Mouse (Mus musculus): ENCODE data around the gene Dgki.
A peak's percentile ranks its signal among the peaks of the same experiment; 100 is the strongest.
"Not testable (repeated sequence)": the region's sequence is repeated elsewhere in the genome, so short reads cannot be mapped to it uniquely, and the experiment has no call there.

The Dgki gene

GRCm38 (mm10) chr6:37143867-37144163 lies 156.2 kb downstream of the Dgki start:
- DNase-seq = no peak

GRCm38 (mm10) chr6:37142991-37143866 lies 156.8 kb downstream of the Dgki start:
- DNase-seq = peak; percentile 37

GRCm38 (mm10) chr6:37138816-37139215 lies 161.2 kb downstream of the Dgki start:
- no peak for DNase-seq

GRCm38 (mm10) chr6:37131257-37131656 lies 168.7 kb downstream of the Dgki start:
- DNase-seq = no peak

- DNase-seq = no peak
Observed at GRCm38 (mm10) chr6:37120417-37121154, 179.4 kb downstream of the Dgki start.

- no peak for DNase-seq
Observed at GRCm38 (mm10) chr6:37119205-37119604, 180.8 kb downstream of the Dgki start.

- no peak for DNase-seq
Observed at GRCm38 (mm10) chr6:37113048-37113447, 186.9 kb downstream of the Dgki start.

- not testable (repeated sequence) for DNase-seq
Observed at GRCm38 (mm10) chr6:37106236-37106635, 193.7 kb downstream of the Dgki start.

GRCm38 (mm10) chr6:37100413-37100812 lies 199.6 kb downstream of the Dgki start:
- DNase-seq = no peak

- peak; percentile 95 for DNase-seq
Observed at GRCm38 (mm10) chr6:37097356-37098155, 202.4 kb downstream of the Dgki start.

- DNase-seq = peak; percentile 54
Observed at GRCm38 (mm10) chr6:37096840-37097305, 203.1 kb downstream of the Dgki start.

GRCm38 (mm10) chr6:37089148-37090111 lies 210.6 kb downstream of the Dgki start:
- no peak for DNase-seq

GRCm38 (mm10) chr6:37082990-37083389 lies 217.0 kb downstream of the Dgki start:
- no peak for DNase-seq

- DNase-seq = peak; percentile 41
Observed at GRCm38 (mm10) chr6:37072401-37073016, 227.5 kb downstream of the Dgki start.

- DNase-seq = no peak
Observed at GRCm38 (mm10) chr6:37069836-37070600, 230.0 kb downstream of the Dgki start.

- no peak for DNase-seq
Observed at GRCm38 (mm10) chr6:37068737-37069136, 231.2 kb downstream of the Dgki start.

GRCm38 (mm10) chr6:37067357-37067756 lies 232.6 kb downstream of the Dgki start:
- DNase-seq = no peak

GRCm38 (mm10) chr6:37064214-37064830 lies 235.7 kb downstream of the Dgki start:
- DNase-seq = no peak

- DNase-seq = no peak
Observed at GRCm38 (mm10) chr6:37063266-37063665, 236.7 kb downstream of the Dgki start.

- DNase-seq = no peak
Observed at GRCm38 (mm10) chr6:37060114-37060513, 239.9 kb downstream of the Dgki start.

Measured in kidney, postnatal 10 days (tissue).